Mouse (Mus musculus): ENCODE measurements around the gene Cox11. TPM values are rescaled to one million over a fixed set of nuclear protein-coding genes. Genes with fewer than 3 reads are reported as not detected.

Gene Cox11
- polyA plus RNA-seq, 1 experiment from 2014 or later = 36.4 TPM

- WGBS = 19% methylated on average over 6 of the region's 6 CpGs
- no peak overlapping the region for H3K9ac ChIP-seq
Observed at GRCm38 (mm10) chr11:90690361-90690760, 52.4 kb downstream of the Cox11 start.

GRCm38 (mm10) chr11:90694206-90694605, 56.2 kb downstream of the Cox11 start:
- no peak overlapping the region for H3K27ac ChIP-seq
- 0 out of 2 replicates have a peak, but pooled peaks cover 3% of the 10 kb centered on the region for H3K27me3 ChIP-seq
- H3K4me1 ChIP-seq (replicated peaks) = peaks cover 7% of the 10 kb centered on the region
- no peak overlapping the region for H3K4me2 ChIP-seq
- no peaks in the 10 kb centered on the region for H3K9me3 ChIP-seq
- H3K9ac ChIP-seq = no peak overlapping the region
- H3K36me3 ChIP-seq = no peaks in the 10 kb centered on the region
- no peak for ATAC-seq (ENCODE audit: low FRiP score)
- H3K4me3 ChIP-seq = no peak overlapping the region
- WGBS = 55% methylated on average over 4 of the region's 4 CpGs

More at GRCm38 (mm10) chr11:90690361-90690760, 52.4 kb downstream of the Cox11 start:
- H3K4me1 ChIP-seq (replicated peaks) = peaks cover 20% of the 10 kb centered on the region
- no peak overlapping the region for H3K4me3 ChIP-seq
- no peaks in the 10 kb centered on the region for H3K9me3 ChIP-seq
- no peak overlapping the region for H3K4me2 ChIP-seq
- no peak for ATAC-seq (ENCODE audit: low FRiP score)
- H3K36me3 ChIP-seq = no peaks in the 10 kb centered on the region
- H3K27me3 ChIP-seq = peaks cover 11% of the 10 kb centered on the region; the same call in 1 of the 2 replicates
- H3K27ac ChIP-seq = no peak overlapping the region

Other genes starting within 250 kb of the Cox11 start
- gene Hlf, start 247.3 kb upstream of the Cox11 start, polyA plus RNA-seq (2015; fragmentation: Nextera tagmentation; extraction: Ambion mirVana) = 3.3 and 4.6 TPM in 2 replicates
- 23.5 and 25.7 TPM in 2 replicates for gene Stxbp4, start 89 bp upstream of the Cox11 start, polyA plus RNA-seq (2015; fragmentation: Nextera tagmentation; extraction: Ambion mirVana)
- gene Tom1l1, start 50.2 kb downstream of the Cox11 start, polyA plus RNA-seq (2015; fragmentation: Nextera tagmentation; extraction: Ambion mirVana) = 15.0 and 17.6 TPM in 2 replicates